Mouse (Mus musculus) forebrain, embryonic 15.5 days (tissue): ENCODE results near the gene Gtf3c5. TPM values are rescaled to one million over a fixed set of nuclear protein-coding genes. Genes with fewer than 3 reads are reported as not detected.

Source experiments
- ATAC-seq: fragments of 200-750 bp; cut with Nextera tagmentation; replicated peaks from 2 replicates; pipeline ENCODE4 v1.8.0; 2017; ENCODE audit warnings: mild to moderate bottlenecking, moderate TSS enrichment, moderate library complexity
- H3K27ac ChIP-seq: fragments of 300-500 bp; sonication (generic); replicated peaks from 2 replicates; pipeline ENCODE4 v1.5.1; 2015; ENCODE audit warnings: mild to moderate bottlenecking, inconsistent platforms
- H3K27me3 ChIP-seq: fragments of 300-500 bp; sonication (generic); 2 replicates; pipeline ENCODE4 v1.6.1; 2015; ENCODE audit warnings: inconsistent platforms
- H3K36me3 ChIP-seq: fragments of 300-500 bp; sonication (generic); 2 replicates; pipeline ENCODE4 v1.6.1; 2015; ENCODE audit warnings: mild to moderate bottlenecking, inconsistent platforms
- H3K4me1 ChIP-seq: fragments of 300-500 bp; sonication (generic); 2 replicates; pipeline ENCODE4 v1.6.1; 2015; ENCODE audit warnings: inconsistent platforms
- H3K4me2 ChIP-seq: fragments of 300-500 bp; sonication (generic); replicated peaks from 2 replicates; pipeline ENCODE4 v1.6.1; 2015; ENCODE audit warnings: mild to moderate bottlenecking, inconsistent platforms
- H3K4me3 ChIP-seq: fragments of 300-500 bp; sonication (generic); 2 replicates; pipeline ENCODE4 v1.5.1; 2015; ENCODE audit warnings: mild to moderate bottlenecking, inconsistent platforms
- H3K9ac ChIP-seq: fragments of 300-500 bp; sonication (generic); replicated peaks from 2 replicates; pipeline ENCODE4 v1.6.1; 2015; ENCODE audit warnings: mild to moderate bottlenecking, inconsistent platforms
- H3K9me3 ChIP-seq: fragments of 300-500 bp; sonication (generic); 2 replicates; pipeline ENCODE4 v1.6.1; 2016; ENCODE audit warnings: inconsistent platforms
- WGBS: fragments of 180-500 bp; shearing (Covaris S2); methylation state at CpG from one replicate; pipeline ENCODE4 v1.1.7; 2015; ENCODE audit warnings: mixed read lengths; 5-methylcytosine and 5-hydroxymethylcytosine counted together
- polyA plus RNA-seq: library from polyadenylated mRNA; unstranded; fragments of >200 nt; fragmentation: Nextera tagmentation; extraction: Ambion mirVana; gene quantifications from 2 replicates; pipeline ENCODE4 v1.2.1, GENCODE M21; 2015

Gene Gtf3c5
- polyA plus RNA-seq, 1 experiment from 2014 or later: 42.3 TPM

DNA sequence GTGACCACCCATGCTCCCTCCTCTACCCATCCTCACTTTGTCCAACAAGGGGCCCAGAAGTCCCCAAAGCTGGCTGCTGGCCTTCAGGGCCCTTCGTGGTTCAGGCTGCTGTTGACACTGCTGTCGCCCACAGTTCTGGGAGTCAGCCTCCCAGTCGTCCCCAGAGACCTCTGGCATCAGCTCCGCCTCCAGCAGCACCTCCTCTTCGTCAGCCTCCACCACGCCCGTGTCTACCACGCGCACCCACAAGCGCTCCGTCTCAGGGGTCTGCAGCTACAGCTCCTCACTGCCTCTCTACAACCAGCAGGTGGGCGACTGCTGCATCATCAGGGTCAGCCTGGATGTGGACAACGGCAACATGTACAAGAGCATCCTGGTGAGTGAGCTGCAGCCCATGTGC, 34.4 kb downstream of the Gtf3c5 start:
- H3K4me1 ChIP-seq: 0 out of 2 replicates have a peak, but pooled peaks cover 4% of the 10 kb centered on the region
- no peak overlapping the region for H3K4me2 ChIP-seq
- ATAC-seq: no peak
- H3K9ac ChIP-seq: no peak overlapping the region
- H3K27me3 ChIP-seq: no peaks in the 10 kb centered on the region
- peaks cover 82% of the 10 kb centered on the region for H3K36me3 ChIP-seq
- 93% methylated on average over 13 of the region's 13 CpGs for WGBS
- H3K27ac ChIP-seq: no peak overlapping the region
- H3K9me3 ChIP-seq: no peaks in the 10 kb centered on the region
- H3K4me3 ChIP-seq: no peak overlapping the region

- H3K27me3 ChIP-seq: no peaks in the 10 kb centered on the region
- 0 out of 2 replicates have a peak overlapping the region, but pooled peaks have one; percentile 2 for H3K27ac ChIP-seq
- WGBS: 51% methylated on average over 11 of the region's 11 CpGs
- no peak overlapping the region for H3K4me3 ChIP-seq
- H3K9ac ChIP-seq: no peak overlapping the region
- H3K4me2 ChIP-seq: no peak overlapping the region
- peak; percentile 33 for ATAC-seq
- H3K9me3 ChIP-seq: no peaks in the 10 kb centered on the region
- 0 out of 2 replicates have a peak, but pooled peaks cover 4% of the 10 kb centered on the region for H3K4me1 ChIP-seq
- H3K36me3 ChIP-seq: peaks cover 81% of the 10 kb centered on the region
These were observed 36.0 kb downstream of the Gtf3c5 start for GRCm38 (mm10) chr2:28547237-28548172.

DNA sequence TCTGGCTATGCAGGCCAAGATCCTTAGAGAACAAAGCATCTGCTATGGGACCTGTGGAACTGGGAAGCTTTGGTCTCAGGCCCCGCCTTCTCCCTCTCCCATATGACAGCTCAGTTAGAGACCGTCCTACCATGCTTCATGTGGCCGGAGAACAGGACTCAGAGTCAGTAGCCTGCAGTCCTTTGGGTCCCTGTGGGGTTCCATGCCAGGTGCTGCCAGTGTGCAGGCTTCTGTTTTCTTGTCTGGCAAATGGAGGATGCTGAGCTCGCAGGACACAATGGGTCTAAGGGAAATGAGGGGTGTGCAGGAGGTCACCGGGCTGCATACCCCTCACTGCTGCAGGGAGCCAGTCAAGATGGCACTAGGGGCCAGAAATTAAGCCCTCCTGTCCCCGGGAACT, 37.0 kb downstream of the Gtf3c5 start:
- 81% methylated on average over 6 of the region's 6 CpGs for WGBS
- no peak overlapping the region for H3K9ac ChIP-seq
- H3K4me3 ChIP-seq: no peak overlapping the region
- H3K4me2 ChIP-seq: no peak overlapping the region
- ATAC-seq: no peak
- peaks cover 81% of the 10 kb centered on the region for H3K36me3 ChIP-seq
- peak overlapping the region; percentile 44 for H3K27ac ChIP-seq
- H3K9me3 ChIP-seq: no peaks in the 10 kb centered on the region
- 0 out of 2 replicates have a peak, but pooled peaks cover 4% of the 10 kb centered on the region for H3K4me1 ChIP-seq
- H3K27me3 ChIP-seq: no peaks in the 10 kb centered on the region

DNA sequence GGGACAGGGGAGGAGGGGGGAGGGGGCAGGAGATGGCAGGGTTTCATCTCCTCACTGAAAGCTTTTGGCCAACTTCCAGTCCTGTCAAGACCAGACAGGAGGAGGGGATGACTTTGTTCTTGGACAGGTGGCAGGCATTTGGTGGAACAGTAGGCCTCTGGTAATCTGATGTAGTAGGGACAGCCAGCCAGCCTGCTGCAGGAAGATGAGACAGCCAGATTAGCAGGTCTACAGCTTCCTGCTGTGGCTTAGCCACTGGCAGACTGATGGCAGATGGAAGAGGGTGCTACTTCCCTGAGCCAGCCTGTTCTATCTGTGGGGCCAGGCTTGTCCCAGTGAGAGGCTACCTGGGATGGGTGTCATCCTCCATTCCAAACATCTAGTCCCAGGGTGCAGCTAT, 37.6 kb downstream of the Gtf3c5 start:
- no peak overlapping the region for H3K4me2 ChIP-seq
- H3K9ac ChIP-seq: no peak overlapping the region
- no peak overlapping the region for H3K4me3 ChIP-seq
- no peaks in the 10 kb centered on the region for H3K9me3 ChIP-seq
- peaks cover 75% of the 10 kb centered on the region for H3K36me3 ChIP-seq
- ATAC-seq: no peak
- peak overlapping the region; percentile 44 for H3K27ac ChIP-seq
- 0 out of 2 replicates have a peak, but pooled peaks cover 4% of the 10 kb centered on the region for H3K4me1 ChIP-seq
- no peaks in the 10 kb centered on the region for H3K27me3 ChIP-seq

GRCm38 (mm10) chr2:28543894-28544293, 39.7 kb downstream of the Gtf3c5 start:
- Histone ChIP-seq H3K9ac (no peak overlapping the region), H3K4me3 (no peak overlapping the region), H3K27ac (0 out of 2 replicates have a peak overlapping the region, but pooled peaks have one; percentile 15), H3K4me2 (no peak overlapping the region), H3K27me3 (no peaks in the 10 kb centered on the region), H3K36me3 (peaks cover 54% of the 10 kb centered on the region), H3K4me1 (peaks cover 24% of the 10 kb centered on the region), H3K9me3 (no peaks in the 10 kb centered on the region)
- no peak for ATAC-seq
- WGBS: 69% methylated on average over 8 of the region's 8 CpGs

GRCm38 (mm10) chr2:28540587-28541227, 42.8 kb downstream of the Gtf3c5 start:
- peaks cover 40% of the 10 kb centered on the region for H3K36me3 ChIP-seq
- H3K4me2 ChIP-seq: no peak overlapping the region
- peaks cover 52% of the 10 kb centered on the region for H3K4me1 ChIP-seq
- no peaks in the 10 kb centered on the region for H3K27me3 ChIP-seq
- H3K27ac ChIP-seq: no peak overlapping the region
- ATAC-seq: no peak
- H3K9me3 ChIP-seq: no peaks in the 10 kb centered on the region
- H3K4me3 ChIP-seq: no peak overlapping the region
- WGBS: 81% methylated on average over 8 of the region's 8 CpGs
- no peak overlapping the region for H3K9ac ChIP-seq

GRCm38 (mm10) chr2:28539949-28540348, 43.6 kb downstream of the Gtf3c5 start:
- no peaks in the 10 kb centered on the region for H3K9me3 ChIP-seq
- H3K9ac ChIP-seq: no peak overlapping the region
- H3K27ac ChIP-seq: peak overlapping the region; percentile 80; the same call in 1 of the 2 replicates
- peaks cover 32% of the 10 kb centered on the region for H3K36me3 ChIP-seq
- WGBS: 93% methylated on average over 2 of the region's 2 CpGs
- H3K4me3 ChIP-seq: no peak overlapping the region
- no peak overlapping the region for H3K4me2 ChIP-seq
- ATAC-seq: no peak
- no peaks in the 10 kb centered on the region for H3K27me3 ChIP-seq
- peaks cover 59% of the 10 kb centered on the region for H3K4me1 ChIP-seq

GRCm38 (mm10) chr2:28539206-28539605, 44.3 kb downstream of the Gtf3c5 start:
- peaks cover 67% of the 10 kb centered on the region for H3K4me1 ChIP-seq
- 53% methylated on average over 7 of the region's 7 CpGs for WGBS
- H3K27ac ChIP-seq: peak overlapping the region; percentile 80
- H3K4me3 ChIP-seq: no peak overlapping the region
- no peaks in the 10 kb centered on the region for H3K27me3 ChIP-seq
- no peak overlapping the region for H3K9ac ChIP-seq
- H3K9me3 ChIP-seq: no peaks in the 10 kb centered on the region
- H3K36me3 ChIP-seq: peaks cover 25% of the 10 kb centered on the region
- H3K4me2 ChIP-seq: no peak overlapping the region
- peak; percentile 53 for ATAC-seq

GRCm38 (mm10) chr2:28538817-28539128, 44.8 kb downstream of the Gtf3c5 start:
- Histone ChIP-seq H3K4me3 (no peak overlapping the region), H3K9ac (no peak overlapping the region), H3K36me3 (peaks cover 20% of the 10 kb centered on the region), H3K4me1 (peaks cover 71% of the 10 kb centered on the region), H3K4me2 (no peak overlapping the region), H3K27ac (peak overlapping the region; percentile 80), H3K27me3 (no peaks in the 10 kb centered on the region), H3K9me3 (no peaks in the 10 kb centered on the region)
- 45% methylated on average over 1 of the region's 1 CpGs for WGBS
- ATAC-seq: no peak

GRCm38 (mm10) chr2:28537995-28538816, 45.3 kb downstream of the Gtf3c5 start:
- H3K4me3 ChIP-seq: no peak overlapping the region
- H3K9ac ChIP-seq: no peak overlapping the region
- WGBS: 73% methylated on average over 8 of the region's 8 CpGs
- no peaks in the 10 kb centered on the region for H3K9me3 ChIP-seq
- H3K4me1 ChIP-seq: peaks cover 77% of the 10 kb centered on the region
- ATAC-seq: no peak
- H3K27me3 ChIP-seq: no peaks in the 10 kb centered on the region
- H3K36me3 ChIP-seq: peaks cover 15% of the 10 kb centered on the region
- H3K4me2 ChIP-seq: no peak overlapping the region
- peak overlapping the region; percentile 80 for H3K27ac ChIP-seq

DNA sequence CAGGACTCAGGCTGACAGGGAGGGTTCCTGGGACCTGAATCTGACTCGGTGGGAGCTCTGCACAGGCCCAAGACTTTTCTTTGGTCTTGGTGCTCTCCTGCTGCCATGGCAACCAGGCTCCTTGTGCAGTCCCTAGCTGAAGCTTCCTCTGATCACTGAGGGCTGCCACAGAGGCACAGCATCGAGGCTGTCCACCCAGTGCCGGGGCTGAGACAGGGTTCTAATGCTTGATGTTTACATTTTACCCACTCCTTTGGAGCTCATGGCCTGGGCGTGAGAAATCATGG, 46.0 kb downstream of the Gtf3c5 start:
- Histone ChIP-seq H3K36me3 (peaks cover 10% of the 10 kb centered on the region), H3K4me2 (no peak overlapping the region), H3K27me3 (no peaks in the 10 kb centered on the region), H3K4me1 (peaks cover 83% of the 10 kb centered on the region), H3K9ac (no peak overlapping the region), H3K4me3 (no peak overlapping the region), H3K9me3 (no peaks in the 10 kb centered on the region), H3K27ac (no peak overlapping the region)
- 24% methylated on average over 4 of the region's 4 CpGs for WGBS
- no peak for ATAC-seq
